Mouse (Mus musculus) MEL (cell line): Measurements from ENCODE around the gene F2r.

Experiments used
- CTCF ChIP-seq, 3 experiments: IDR thresholded peaks in 2 of 3; conservative IDR thresholded peaks in 1 of 3; 2 replicates each; pipeline ENCODE4 v1.5.1; 2011 to 2012; ENCODE audit warnings: low read length in 3 of 3, low read depth in 2 of 3, mild to moderate bottlenecking in 2 of 3, improper control_type of control experiment in 1 of 3, inconsistent platforms in 1 of 3, mixed read lengths in 1 of 3, moderate library complexity in 1 of 3; ENCODE audit not compliant: control insufficient read depth in 1 of 3, insufficient read depth in 1 of 3, poor library complexity in 1 of 3, severe bottlenecking in 1 of 3
- E2F4 ChIP-seq: IDR thresholded peaks from 2 replicates; pipeline ENCODE4 v1.6.1; 2011; ENCODE audit warnings: low read depth, low read length, improper control_type of control experiment, borderline replicate concordance
- GATA1 ChIP-seq: IDR thresholded peaks from 2 replicates; pipeline ENCODE4 v1.6.1; 2011; ENCODE audit warnings: low read depth, low read length, improper control_type of control experiment
- HCFC1 ChIP-seq: IDR thresholded peaks from 2 replicates; pipeline ENCODE4 v1.6.1; 2012; ENCODE audit warnings: low read depth, mild to moderate bottlenecking, inconsistent platforms, low read length, improper control_type of control experiment, moderate library complexity
- JUND ChIP-seq: IDR thresholded peaks from 2 replicates; pipeline ENCODE4 v1.6.1; 2011; ENCODE audit warnings: low read depth, mild to moderate bottlenecking, improper control_type of control experiment, low read length
- POLR2A ChIP-seq, 2 experiments: IDR thresholded peaks; 2 replicates each; pipeline ENCODE4 v1.6.1; 2011 to 2012; ENCODE audit warnings: low read length in 2 of 2, mild to moderate bottlenecking in 2 of 2, control low read depth in 1 of 2, improper control_type of control experiment in 1 of 2, low read depth in 1 of 2, moderate library complexity in 1 of 2; ENCODE audit not compliant: control insufficient read depth in 1 of 2, insufficient read depth in 1 of 2, poor library complexity in 1 of 2
- SIN3A ChIP-seq: IDR thresholded peaks from 2 replicates; pipeline ENCODE4 v1.6.1; 2012; ENCODE audit warnings: low read length, improper control_type of control experiment, inconsistent platforms
- SMC3 ChIP-seq: IDR thresholded peaks from 2 replicates; pipeline ENCODE4 v1.6.1; 2011; ENCODE audit warnings: low read depth, low read length, improper control_type of control experiment
- TAL1 ChIP-seq: IDR thresholded peaks from 2 replicates; pipeline ENCODE4 v1.6.1; 2012; ENCODE audit warnings: mild to moderate bottlenecking, inconsistent platforms, low read length, moderate library complexity, mixed read lengths
- USF1 ChIP-seq: IDR thresholded peaks from 2 replicates; pipeline ENCODE4 v1.6.1; 2014; ENCODE audit warnings: low read depth, mild to moderate bottlenecking, inconsistent platforms, low read length, improper control_type of control experiment, moderate library complexity
- ZMIZ1 ChIP-seq: IDR thresholded peaks from 2 replicates; pipeline ENCODE4 v1.6.1; 2012; ENCODE audit warnings: low read depth, mild to moderate bottlenecking, inconsistent platforms, low read length, improper control_type of control experiment, moderate library complexity

DNA sequence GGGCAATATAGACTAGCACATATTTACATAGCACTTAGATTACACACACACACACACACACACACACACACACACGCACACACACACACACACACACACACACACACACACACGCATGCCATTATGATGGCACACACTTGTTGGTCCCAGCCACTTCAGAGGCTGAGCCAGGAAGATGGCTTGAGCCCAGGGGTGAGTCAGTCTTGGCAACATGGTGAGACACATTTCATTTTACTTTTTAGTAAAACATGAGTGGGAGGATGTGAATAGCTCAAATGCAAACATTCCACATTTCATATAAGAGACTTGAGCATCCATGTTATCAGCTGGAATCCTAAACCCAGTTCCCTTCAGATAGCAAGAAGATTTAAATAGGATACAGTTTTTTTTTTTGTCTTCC is 15.1 kb upstream of the F2r start:
- TF ChIP-seq CTCF (IDR thresholded peaks at IDR 0.05 in 2 of 3, conservative IDR thresholded peaks at IDR 0.05 in 1 of 3; ENCODE audit: control insufficient read depth in 1 of 3, insufficient read depth in 1 of 3, low read depth in 2 of 3, low read length in 3 of 3, poor library complexity in 1 of 3, severe bottlenecking in 1 of 3) (no peak), USF1 (no peak), SMC3 (no peak), ZMIZ1 (no peak), POLR2A (IDR thresholded peaks at IDR 0.05; ENCODE audit: control insufficient read depth in 1 of 2, insufficient read depth in 1 of 2, low read depth in 1 of 2, low read length in 2 of 2, poor library complexity in 1 of 2) (no peak), HCFC1 (no peak), GATA1 (no peak), E2F4 (no peak), TAL1 (no peak), SIN3A (no peak), JUND (no peak)
